Mouse (Mus musculus): ENCODE data around the gene Srpr.

Srpr gene

DNA sequence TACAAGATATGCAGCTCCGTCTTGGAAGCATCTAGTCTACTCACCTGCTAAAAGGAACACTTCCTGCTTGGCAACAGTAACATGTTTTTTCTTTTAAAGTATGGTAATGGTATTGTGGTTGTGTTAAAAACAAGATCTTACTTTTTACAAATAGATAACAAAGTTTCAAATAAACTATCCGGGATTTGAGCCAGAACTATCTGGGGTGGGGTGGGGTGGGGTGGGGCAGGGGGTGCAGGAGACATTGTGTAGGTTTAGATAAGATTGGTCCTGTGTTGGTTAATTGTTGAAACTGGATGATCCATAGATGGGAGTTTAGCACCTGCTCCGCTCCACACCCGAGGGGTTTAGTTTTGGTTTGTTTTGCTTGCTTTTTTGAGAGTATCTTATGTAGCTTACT is 62.4 kb downstream of the Srpr start:
- DNase-seq (ENCODE audit: low spot score in 2 of 2), result no peak

DNA sequence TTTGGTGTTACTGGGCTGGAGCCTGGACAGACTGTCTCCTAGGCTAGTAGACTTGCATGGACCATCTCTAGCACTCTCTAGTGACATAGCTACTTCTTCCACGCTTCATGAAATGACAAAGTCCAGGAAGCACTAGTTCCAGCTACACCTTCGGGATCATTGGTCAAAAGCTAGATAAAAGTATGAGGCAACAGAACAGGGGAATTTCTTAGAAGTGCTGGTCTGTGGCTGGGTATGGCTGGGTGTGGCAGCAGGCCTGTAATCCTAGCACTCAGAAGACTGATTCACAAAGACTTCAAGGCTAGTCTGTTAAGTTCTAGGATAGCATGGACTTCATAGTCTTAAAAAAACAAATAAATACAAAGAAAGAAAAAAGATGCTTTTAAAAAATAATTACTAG is 63.5 kb downstream of the Srpr start:
- no peak for DNase-seq (ENCODE audit: low spot score in 2 of 2)

- DNase-seq (ENCODE audit: low spot score in 2 of 2), result no peak
Measured at GRCm38 (mm10) chr9:35264509-35264908, 64.5 kb downstream of the Srpr start.

- peak; percentile 89 to 91 for DNase-seq (ENCODE audit: low spot score in 2 of 2)
Measured at GRCm38 (mm10) chr9:35267146-35267975, 67.4 kb downstream of the Srpr start, which contains the start of the genes Fam118b and Rpusd4. Gene Fam118b, minus strand, starts transcription at chr9:35267805. Gene Rpusd4, plus strand, starts transcription at chr9:35267865.

GRCm38 (mm10) chr9:35267976-35268715 is 68.2 kb downstream of the Srpr start:
- no peak for DNase-seq (ENCODE audit: low spot score in 2 of 2)

DNA sequence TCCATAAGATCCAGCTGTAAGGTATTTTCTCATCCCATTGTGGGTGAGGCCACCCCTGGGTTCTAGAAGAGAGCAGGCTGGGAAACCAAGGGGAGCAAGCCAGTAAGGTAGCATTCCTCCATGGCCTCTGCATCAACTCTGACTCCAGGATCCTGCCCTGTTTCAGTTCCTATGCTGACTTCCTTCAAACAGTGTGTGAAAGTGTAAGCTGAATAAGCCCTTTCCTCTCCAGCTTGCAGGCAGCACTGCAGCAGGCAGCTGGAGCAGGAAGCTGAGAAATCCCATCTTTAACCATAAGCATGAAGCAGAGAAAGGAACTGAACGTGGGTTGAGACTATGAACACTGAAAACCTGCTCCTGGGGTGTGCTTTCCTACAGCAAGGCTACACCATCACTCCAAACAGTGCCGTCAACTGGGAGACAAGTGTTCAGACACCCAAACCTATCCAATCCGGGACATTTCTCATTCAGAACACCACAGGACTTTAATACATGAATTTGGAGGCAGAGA is 77.9 kb downstream of the Srpr start:
- no peak for DNase-seq (ENCODE audit: low spot score in 2 of 2)

DNA sequence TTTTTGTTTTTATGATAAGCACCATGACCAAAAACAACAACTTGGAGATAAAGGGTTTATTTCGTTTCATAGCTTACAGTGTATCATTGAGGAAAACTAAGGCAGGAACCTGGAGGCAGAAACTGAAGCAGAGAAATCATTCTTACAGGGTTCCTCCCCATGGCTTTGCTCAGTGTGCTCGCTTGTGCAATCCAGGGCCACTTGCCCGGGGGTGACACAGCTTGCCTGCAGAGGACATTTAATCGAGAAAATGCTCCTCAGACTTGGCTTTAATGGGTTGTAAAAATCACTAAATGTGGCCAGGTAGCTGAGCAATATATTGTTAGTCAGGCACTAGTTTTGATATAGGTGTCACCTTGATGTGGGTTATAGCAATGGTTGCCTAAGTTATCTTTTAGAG is 78.5 kb downstream of the Srpr start:
- no peak for DNase-seq (ENCODE audit: low spot score in 2 of 2)

DNA sequence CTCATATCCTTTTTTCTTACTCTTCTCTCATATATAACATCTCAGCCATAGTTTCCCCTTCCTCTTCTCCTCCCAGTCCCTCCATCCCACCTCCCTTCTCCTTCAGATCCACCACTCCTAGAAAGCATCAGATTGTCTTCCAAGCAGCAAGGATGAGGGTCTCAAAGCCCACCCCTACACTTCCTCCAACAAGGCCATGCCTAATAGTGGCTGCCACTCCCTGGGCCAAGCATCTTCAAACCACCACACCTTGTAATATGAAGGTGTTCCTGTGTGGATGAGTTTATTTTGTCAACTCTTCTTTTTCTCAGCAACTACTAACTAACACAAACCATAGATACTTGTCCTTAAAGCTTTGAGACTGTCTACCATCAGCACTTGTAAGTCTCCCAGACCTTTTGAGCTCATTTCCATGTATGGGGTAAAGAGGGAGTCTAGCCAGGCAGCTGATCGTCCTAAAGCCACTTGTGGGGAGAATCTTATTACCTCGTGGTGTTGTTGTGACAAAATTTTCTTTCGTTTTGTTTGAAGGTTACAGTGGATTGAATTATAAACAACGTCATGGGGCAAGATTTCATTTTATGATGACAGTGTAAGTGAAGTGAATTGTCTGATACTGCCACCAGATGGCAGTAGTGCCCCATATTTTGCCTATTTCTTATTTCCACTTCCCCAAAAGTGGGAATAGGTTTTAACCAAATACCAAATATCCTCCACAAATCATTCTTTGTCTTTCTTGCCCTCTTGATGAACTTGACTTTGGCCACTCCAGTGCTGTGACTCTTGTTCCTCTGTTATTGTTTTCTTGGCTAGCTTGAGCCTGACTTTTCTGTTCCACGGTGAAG is 82.3 kb downstream of the Srpr start:
- peak in 1 of 2 experiments; percentile 39 for DNase-seq (ENCODE audit: low spot score in 2 of 2)

DNA sequence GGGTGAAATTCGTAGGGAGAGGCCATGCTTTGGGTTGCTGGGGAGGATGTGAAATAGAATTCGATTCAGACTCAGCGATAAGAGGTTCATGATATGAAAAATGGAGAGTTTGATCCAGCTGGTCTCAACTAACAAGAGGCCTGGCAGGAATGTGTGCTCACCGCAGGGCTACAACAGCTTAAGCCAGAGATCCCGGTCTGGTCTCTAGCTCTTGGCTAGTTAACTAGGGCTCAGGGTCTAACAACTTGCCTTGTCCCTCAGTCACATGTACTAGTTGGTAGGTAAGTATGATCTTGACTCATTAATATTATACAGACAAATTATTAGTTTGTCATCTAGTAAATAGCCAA is 82.9 kb downstream of the Srpr start:
- DNase-seq (ENCODE audit: low spot score in 2 of 2), result no peak

DNA sequence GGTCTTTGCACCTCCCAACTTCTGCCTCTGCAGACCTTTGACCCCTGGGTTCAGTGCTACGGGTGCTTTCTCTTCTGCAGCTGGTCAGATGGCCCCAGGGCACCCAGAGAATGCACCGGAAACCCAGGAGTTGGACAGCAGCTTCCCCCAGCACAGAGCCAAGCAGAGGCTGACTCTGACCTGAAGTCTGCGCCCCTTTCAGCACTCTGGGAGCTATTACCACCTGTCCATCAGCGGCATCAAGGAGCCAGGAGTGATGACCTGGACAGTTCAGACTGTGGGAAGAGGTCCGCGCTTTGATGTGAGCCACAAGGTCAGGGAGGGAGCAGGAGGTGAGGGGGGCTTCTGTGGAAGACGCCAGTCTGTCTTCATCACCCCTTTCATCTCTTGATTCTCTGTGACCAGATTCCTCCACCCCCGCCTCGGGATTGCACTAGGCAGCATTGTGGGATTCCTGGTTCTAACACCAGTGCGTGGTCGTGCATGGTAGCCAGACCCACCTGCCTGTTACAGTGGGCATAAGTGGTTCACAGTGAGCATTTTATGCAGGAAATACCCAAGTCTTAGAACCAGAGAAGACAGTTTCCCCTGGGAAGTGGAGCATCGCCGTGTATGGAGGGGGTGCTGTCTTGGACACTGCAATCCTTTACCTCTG is 83.6 kb downstream of the Srpr start:
- DNase-seq (ENCODE audit: low spot score in 2 of 2), result no peak

DNA sequence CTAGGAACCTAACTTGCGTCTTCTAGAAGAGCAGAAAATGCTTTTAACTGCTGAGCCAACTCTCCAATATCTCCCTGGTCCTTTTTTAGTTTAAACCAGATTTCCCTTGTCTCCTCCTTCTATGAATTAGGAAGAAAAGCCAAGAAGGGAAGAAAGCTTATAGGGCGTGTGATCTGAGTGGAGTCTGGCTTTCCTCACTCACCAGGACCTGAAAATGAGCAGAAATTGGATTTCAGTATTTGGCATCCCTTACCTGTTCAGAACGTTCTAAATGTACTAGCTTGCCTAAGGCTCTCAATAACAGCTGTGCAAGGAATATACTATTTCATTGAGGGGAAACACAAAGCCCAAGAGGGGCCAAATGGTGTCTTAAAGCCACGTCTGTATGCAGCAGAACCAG is 84.4 kb downstream of the Srpr start:
- no peak for DNase-seq (ENCODE audit: low spot score in 2 of 2)

- DNase-seq (ENCODE audit: low spot score in 2 of 2), result no peak
Measured at GRCm38 (mm10) chr9:35286351-35286750, 86.4 kb downstream of the Srpr start.

- DNase-seq (ENCODE audit: low spot score in 2 of 2), result no peak
Measured at GRCm38 (mm10) chr9:35289992-35290391, 90.0 kb downstream of the Srpr start.

DNA sequence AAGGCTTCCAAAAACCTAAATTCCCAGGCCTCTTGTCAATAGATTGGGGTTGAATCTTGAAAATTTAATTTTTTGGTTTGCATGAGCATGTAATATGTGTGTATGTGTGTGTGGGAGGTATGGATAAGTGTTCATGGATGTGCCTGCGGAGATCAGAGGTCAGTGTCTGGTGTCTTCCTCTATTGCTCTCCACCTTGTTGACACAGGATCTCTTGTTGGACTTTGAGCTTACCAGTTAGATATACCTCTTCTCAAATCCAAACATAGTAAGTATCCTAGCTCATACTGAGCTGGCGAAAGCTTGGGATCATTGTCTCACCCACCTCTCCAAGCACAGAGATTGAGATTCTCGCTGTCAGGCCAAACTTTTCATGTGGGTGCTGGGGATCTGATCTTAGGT is 90.4 kb downstream of the Srpr start:
- DNase-seq (ENCODE audit: low spot score in 2 of 2), result no peak

DNA sequence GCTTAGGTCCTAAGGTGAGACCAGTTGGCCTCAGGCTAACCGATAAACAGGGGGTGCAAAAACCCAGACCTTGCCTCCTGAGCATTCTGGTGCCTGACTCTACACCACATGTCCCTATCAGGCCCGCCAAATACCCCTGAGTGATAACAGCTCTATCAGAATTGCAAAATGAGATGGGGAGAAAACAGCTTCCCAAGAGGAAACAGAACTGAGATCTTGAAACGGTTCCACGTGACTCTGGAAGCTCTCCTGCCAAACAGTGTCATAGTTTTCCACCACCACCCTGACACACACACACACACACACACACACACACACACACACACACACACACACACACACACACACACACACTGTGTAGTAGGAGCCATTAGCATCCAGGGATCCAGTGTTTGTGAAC is 90.9 kb downstream of the Srpr start:
- DNase-seq (ENCODE audit: low spot score in 2 of 2), result no peak

- DNase-seq (ENCODE audit: low spot score in 2 of 2), result no peak
Measured at GRCm38 (mm10) chr9:35293465-35293864, 93.5 kb downstream of the Srpr start.
